Mouse (Mus musculus) hindbrain, embryonic 14.5 days (tissue): ENCODE measurements around the gene Akap8. TPM values are rescaled to one million over a fixed set of nuclear protein-coding genes. Genes with fewer than 3 reads are reported as not detected.
A peak's percentile ranks its signal among the peaks of the same experiment; 100 is the strongest.

ENCODE experiments used
- ATAC-seq: fragments of 200-750 bp; cut with Nextera tagmentation; 2 replicates; pipeline ENCODE4 v1.8.0; 2017; ENCODE audit warnings: moderate number of reproducible peaks, mild to moderate bottlenecking, moderate TSS enrichment, moderate library complexity; ENCODE audit not compliant: low FRiP score
- DNase-seq: peaks from one replicate; pipeline ENCODE4 v3.0.0-alpha.2; 2015; ENCODE audit warnings: low spot score
- H3K27ac ChIP-seq: fragments of 300-500 bp; sonication (generic); 2 replicates; pipeline ENCODE4 v1.5.1; 2014; ENCODE audit warnings: mild to moderate bottlenecking, moderate library complexity
- H3K27me3 ChIP-seq: fragments of 300-500 bp; sonication (generic); 2 replicates; pipeline ENCODE4 v1.6.1; 2014; ENCODE audit warnings: mild to moderate bottlenecking, low read length, mixed read lengths; ENCODE audit not compliant: control insufficient read depth, insufficient read depth
- H3K36me3 ChIP-seq: fragments of 300-500 bp; sonication (generic); replicated peaks from 2 replicates; pipeline ENCODE4 v1.6.1; 2014; ENCODE audit not compliant: control insufficient read depth, insufficient read depth
- H3K4me1 ChIP-seq: fragments of 300-500 bp; sonication (generic); replicated peaks from 2 replicates; pipeline ENCODE4 v1.6.1; 2014; ENCODE audit warnings: antibody characterized with exemption, low read length, mixed read lengths; ENCODE audit not compliant: control insufficient read depth, insufficient read depth
- H3K4me2 ChIP-seq: fragments of 300-500 bp; sonication (generic); replicated peaks from 2 replicates; pipeline ENCODE4 v1.6.1; 2014; ENCODE audit warnings: mild to moderate bottlenecking, moderate library complexity
- H3K4me3 ChIP-seq: fragments of 300-500 bp; sonication (generic); replicated peaks from 2 replicates; pipeline ENCODE4 v1.5.1; 2014; ENCODE audit warnings: mild to moderate bottlenecking, low read length
- H3K9ac ChIP-seq: fragments of 300-500 bp; sonication (generic); 2 replicates; pipeline ENCODE4 v1.6.1; 2014
- H3K9me3 ChIP-seq: fragments of 300-500 bp; sonication (generic); 2 replicates; pipeline ENCODE4 v1.6.1; 2016; ENCODE audit warnings: low read length; ENCODE audit not compliant: control insufficient read depth
- WGBS: fragments of 180-500 bp; shearing (Covaris S2); extraction: QIAGEN DNeasy Blood & Tissue Kit; methylation state at CpG from one replicate; pipeline ENCODE4 v1.1.7; 2014; 5-methylcytosine and 5-hydroxymethylcytosine counted together
- polyA plus RNA-seq: library from polyadenylated mRNA; unstranded; fragments of >200 nt; fragmentation: Nextera tagmentation; extraction: Ambion mirVana; gene quantifications from 2 replicates; pipeline ENCODE4 v1.2.1, GENCODE M21; 2014

The Akap8 gene
- polyA plus RNA-seq, 1 experiment from 2014 or later, result 46.2 TPM

DNA sequence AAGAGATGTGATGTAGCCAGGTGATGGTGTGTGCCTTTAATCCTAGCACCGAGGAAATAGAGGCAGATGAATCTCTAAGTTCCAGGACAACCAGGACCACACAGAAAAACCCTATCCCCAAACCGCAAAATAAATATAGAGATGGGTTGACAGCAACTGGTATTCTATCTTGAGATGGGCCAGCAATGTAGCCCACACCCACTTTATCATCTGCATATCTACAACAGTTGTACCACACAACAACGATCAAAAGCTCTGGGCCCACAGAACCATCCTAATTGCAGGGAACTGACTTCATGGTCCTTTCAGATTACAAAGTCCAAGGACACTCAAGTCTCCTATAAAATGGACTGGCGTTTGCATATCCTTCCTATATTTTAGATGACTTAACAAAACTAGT is 13.1 kb downstream of the Akap8 start:
- no peaks in the 10 kb centered on the region for H3K4me1 ChIP-seq
- 98% methylated on average over 4 of the region's 4 CpGs for WGBS
- DNase-seq (no peak), ATAC-seq (no peak)
- no peak overlapping the region for H3K4me2 ChIP-seq
- H3K9me3 ChIP-seq, result no peaks in the 10 kb centered on the region
- no peak overlapping the region for H3K9ac ChIP-seq
- no peak overlapping the region for H3K4me3 ChIP-seq
- no peaks in the 10 kb centered on the region for H3K27me3 ChIP-seq
- no peak overlapping the region for H3K27ac ChIP-seq
- H3K36me3 ChIP-seq, result peaks cover 100% of the 10 kb centered on the region

DNA sequence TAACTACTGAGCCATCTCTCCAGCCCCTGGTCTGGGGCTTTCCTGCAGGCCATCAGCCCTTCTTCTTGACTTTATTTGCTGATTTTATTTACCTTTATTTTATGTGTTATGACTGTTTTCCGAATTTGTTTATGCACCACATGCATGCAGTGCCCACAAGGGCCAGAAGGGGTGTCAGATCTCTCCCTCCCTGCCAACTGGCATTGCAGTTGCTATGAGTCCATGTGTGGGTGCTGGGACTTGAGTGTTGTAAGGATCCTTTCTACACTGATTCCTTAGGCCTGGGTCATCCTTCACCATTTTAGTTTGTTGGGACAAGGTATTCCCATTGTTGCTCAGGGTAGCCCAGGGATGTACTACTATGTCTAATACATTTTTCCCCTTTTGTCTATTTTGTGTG is 22.9 kb downstream of the Akap8 start:
- DNase-seq (no peak), ATAC-seq (no peak)
- H3K9ac ChIP-seq, result no peak overlapping the region
- no peak overlapping the region for H3K4me3 ChIP-seq
- H3K4me1 ChIP-seq, result no peaks in the 10 kb centered on the region
- WGBS, result 93% methylated on average over 1 of the region's 1 CpGs
- H3K9me3 ChIP-seq, result no peaks in the 10 kb centered on the region
- no peak overlapping the region for H3K4me2 ChIP-seq
- no peaks in the 10 kb centered on the region for H3K27me3 ChIP-seq
- peaks cover 6% of the 10 kb centered on the region for H3K36me3 ChIP-seq
- no peak overlapping the region for H3K27ac ChIP-seq

DNA sequence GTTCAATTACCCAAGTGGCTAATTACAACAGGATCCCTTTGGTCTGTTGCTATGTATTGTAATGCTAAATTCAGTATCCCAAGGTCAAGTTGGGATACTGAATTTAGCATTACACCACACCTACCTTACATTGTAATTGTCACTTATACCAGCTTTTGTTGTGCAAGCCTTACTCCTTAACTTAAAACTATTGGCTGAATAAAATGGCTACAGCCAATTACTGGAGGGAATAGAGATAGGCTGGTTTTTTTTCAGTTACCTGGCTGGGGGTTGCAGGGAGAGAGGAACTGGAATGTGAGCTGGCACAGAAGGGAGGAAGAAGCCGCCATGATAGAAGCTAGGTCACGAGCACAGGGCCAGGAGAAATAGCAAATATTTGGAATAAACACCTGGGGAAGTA is 25.1 kb downstream of the Akap8 start:
- H3K4me3 ChIP-seq, result no peak overlapping the region
- 89% methylated on average over 2 of the region's 2 CpGs for WGBS
- no peak for DNase-seq
- no peak overlapping the region for H3K27ac ChIP-seq
- H3K9ac ChIP-seq, result no peak overlapping the region
- H3K4me1 ChIP-seq, result no peaks in the 10 kb centered on the region
- ATAC-seq, result no peak
- H3K36me3 ChIP-seq, result no peaks in the 10 kb centered on the region
- H3K4me2 ChIP-seq, result no peak overlapping the region
- H3K27me3 ChIP-seq, result no peaks in the 10 kb centered on the region
- no peaks in the 10 kb centered on the region for H3K9me3 ChIP-seq

DNA sequence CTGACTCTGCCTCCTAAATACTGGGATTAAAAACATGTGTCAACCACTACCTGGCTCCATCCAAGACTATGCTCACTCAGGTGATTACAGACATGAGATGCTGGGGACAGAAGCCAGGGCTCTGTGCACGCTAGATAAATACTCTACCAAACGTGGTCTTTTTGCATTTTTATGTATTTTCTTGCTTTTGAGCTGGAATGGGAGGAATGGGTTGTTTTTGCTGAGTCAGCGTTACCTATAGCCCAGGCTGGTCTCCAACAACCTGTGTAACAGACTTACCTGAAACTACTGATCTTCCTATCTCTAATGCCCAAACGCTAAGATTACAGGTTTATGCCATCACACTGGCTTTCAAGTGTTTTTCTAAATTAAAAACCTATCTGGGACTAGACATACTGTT is 25.9 kb downstream of the Akap8 start:
- WGBS, result 85% methylated on average over 4 of the region's 4 CpGs

DNA sequence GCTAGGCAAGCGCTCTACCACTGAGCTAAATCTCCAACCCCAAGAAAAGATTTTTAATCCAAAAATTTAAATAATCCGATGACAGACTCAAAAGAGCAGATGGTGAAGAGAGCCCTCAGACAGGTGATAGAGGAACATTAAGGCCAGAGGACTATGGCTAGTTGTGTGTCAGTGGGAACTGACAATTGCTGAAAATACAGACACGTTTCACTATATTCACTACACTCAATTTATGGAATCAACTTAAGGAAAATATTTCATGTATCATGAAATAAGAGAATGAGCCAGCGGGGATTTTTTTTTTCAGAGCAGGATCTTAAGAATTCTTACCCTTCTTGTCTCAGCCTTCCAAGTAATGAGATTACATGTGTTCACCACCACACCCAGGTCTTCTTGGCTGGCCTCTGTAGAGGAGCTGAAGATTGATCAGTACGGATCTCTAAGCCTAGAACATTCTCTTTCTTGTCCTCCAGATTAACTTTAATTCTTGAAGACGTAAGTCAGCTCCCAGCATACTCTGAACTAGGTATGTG is 35.8 kb downstream of the Akap8 start:
- no peaks in the 10 kb centered on the region for H3K36me3 ChIP-seq
- no peaks in the 10 kb centered on the region for H3K9me3 ChIP-seq
- H3K4me3 ChIP-seq, result peak overlapping the region; percentile 98
- peak overlapping the region; percentile 100 for H3K27ac ChIP-seq
- H3K27me3 ChIP-seq, result no peaks in the 10 kb centered on the region
- DNase-seq (no peak), ATAC-seq (no peak)
- peak overlapping the region; percentile 98 for H3K9ac ChIP-seq
- 50% methylated on average over 6 of the region's 6 CpGs for WGBS
- peaks cover 38% of the 10 kb centered on the region for H3K4me1 ChIP-seq
- peak overlapping the region; percentile 87 for H3K4me2 ChIP-seq

More for the DNA sequence above, 25.9 kb downstream of the Akap8 start:
- Histone ChIP-seq H3K9me3 (no peaks in the 10 kb centered on the region), H3K27ac (no peak overlapping the region), H3K4me3 (no peak overlapping the region), H3K4me1 (no peaks in the 10 kb centered on the region), H3K27me3 (no peaks in the 10 kb centered on the region), H3K9ac (no peak overlapping the region), H3K4me2 (no peak overlapping the region), H3K36me3 (no peaks in the 10 kb centered on the region)
- DNase-seq (no peak), ATAC-seq (no peak)

DNA sequence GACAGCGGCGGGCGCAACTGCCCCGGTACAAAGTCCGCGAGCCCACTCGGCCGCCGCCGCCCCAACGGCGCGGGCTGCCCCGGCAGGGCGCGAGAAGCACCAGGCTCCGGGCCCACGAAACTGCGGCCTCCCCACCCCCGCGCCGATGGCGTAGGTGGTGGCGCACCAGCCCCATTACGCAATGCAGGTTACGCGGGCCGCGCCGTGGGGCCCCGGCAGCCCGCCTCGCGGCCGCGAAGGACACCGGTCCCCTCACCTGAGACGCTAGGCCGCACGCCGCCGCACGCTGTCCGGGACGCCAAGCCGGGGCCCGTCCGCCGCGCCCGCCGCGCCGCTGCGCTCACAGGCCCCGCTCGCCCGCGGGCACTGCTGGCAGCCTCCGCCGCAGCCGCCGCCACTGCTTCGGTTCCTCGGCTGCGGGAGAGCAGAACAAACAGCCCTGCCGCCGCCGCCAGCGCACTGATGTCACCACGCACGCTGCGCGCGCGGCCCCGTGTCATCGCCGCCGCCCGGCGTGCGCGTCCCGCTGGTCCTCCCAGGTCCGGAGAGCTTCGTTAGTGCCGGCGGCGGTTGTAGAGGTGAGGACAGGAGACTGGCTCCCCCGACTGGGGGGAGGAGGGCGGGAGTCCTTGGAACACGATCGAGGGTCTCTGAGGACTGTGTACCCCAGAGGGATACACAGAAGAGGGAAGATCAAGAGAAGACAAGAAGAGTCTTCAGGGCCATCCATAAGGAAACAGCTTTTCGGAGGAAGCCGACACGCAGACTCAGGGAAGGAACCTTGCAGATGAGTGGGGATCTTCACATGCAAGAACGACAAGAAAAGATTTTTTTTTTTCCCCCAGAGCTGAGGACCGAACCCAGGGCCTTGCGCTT is 36.5 kb downstream of the Akap8 start, which contains the start of gene Brd4:
Gene Brd4 (minus strand): TSS at position 461 of the 876 bp plus-strand sequence.
- peak; percentile 91 for ATAC-seq
- Histone ChIP-seq H3K9me3 (no peaks in the 10 kb centered on the region), H3K4me3 (peak within 1 kb of the TSS; percentile 98), H3K4me2 (peak within 1 kb of the TSS; percentile 87), H3K27me3 (no peaks in the 10 kb centered on the region), H3K9ac (peak within 1 kb of the TSS; percentile 98), H3K36me3 (no peaks in the 10 kb centered on the region), H3K27ac (peak within 1 kb of the TSS; percentile 100), H3K4me1 (peaks cover 38% of the 10 kb centered on the region)
- WGBS, result under 1% methylated on average over 76 of the region's 100 CpGs
- DNase-seq, result peak; percentile 92

DNA sequence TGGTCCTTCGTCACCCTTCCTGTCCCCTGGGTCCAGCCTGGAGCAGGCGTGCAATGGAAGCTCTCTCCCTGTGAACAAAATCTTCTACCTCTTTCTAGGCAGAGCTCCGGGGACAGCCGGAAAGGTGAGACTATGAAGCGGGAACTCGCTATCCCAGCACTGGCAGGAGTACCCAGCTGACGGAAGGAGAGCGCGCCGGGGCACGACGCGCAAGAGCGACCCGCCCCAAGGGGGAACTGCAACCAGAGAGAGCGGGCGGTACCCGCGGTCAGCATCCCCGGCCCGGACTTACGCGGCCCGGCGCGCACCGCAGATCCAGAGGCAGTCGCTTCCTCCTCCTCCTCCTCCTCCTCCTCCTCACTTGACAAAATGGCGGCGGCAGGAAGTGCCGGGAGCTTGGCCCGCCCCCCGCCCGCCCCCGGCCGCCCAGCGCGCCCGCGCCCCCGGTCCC is 37.2 kb downstream of the Akap8 start:
- H3K9ac ChIP-seq, result peak overlapping the region; percentile 98
- DNase-seq (peak; percentile 46), ATAC-seq (peak; percentile 68)
- H3K36me3 ChIP-seq, result no peaks in the 10 kb centered on the region
- peaks cover 38% of the 10 kb centered on the region for H3K4me1 ChIP-seq
- under 1% methylated on average over 28 of the region's 41 CpGs for WGBS
- peak overlapping the region; percentile 87 for H3K4me2 ChIP-seq
- H3K27ac ChIP-seq, result peak overlapping the region; percentile 100
- no peaks in the 10 kb centered on the region for H3K27me3 ChIP-seq
- H3K4me3 ChIP-seq, result peak overlapping the region; percentile 98
- no peaks in the 10 kb centered on the region for H3K9me3 ChIP-seq

DNA sequence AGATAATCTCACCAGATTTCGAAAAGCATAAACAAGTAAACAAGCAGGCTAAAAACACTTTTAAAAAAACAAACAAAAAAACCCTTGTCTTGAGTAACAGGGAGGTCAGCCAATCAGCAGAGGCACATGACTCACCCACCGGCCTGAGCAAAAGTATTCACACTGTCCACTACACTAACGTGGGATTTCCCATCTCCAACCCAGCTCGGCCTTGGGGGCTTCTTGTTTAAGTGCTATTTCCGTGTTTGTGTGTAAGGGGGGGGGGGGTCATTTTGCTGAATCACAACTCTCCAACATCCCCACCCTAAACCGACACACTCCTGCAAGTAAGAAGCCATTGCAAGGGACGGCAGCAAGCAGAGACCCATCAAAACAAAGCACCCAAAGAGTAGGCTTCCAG is 37.7 kb downstream of the Akap8 start:
- peak; percentile 5; the same call in 1 of the 2 replicates for ATAC-seq
- peaks cover 35% of the 10 kb centered on the region for H3K4me1 ChIP-seq
- H3K9ac ChIP-seq, result peak overlapping the region; percentile 98
- peak overlapping the region; percentile 100 for H3K27ac ChIP-seq
- peak overlapping the region; percentile 98 for H3K4me3 ChIP-seq
- no peaks in the 10 kb centered on the region for H3K36me3 ChIP-seq
- H3K4me2 ChIP-seq, result peak overlapping the region; percentile 87
- 10% methylated on average over 7 of the region's 7 CpGs for WGBS
- no peak for DNase-seq
- H3K27me3 ChIP-seq, result no peaks in the 10 kb centered on the region
- H3K9me3 ChIP-seq, result no peaks in the 10 kb centered on the region

DNA sequence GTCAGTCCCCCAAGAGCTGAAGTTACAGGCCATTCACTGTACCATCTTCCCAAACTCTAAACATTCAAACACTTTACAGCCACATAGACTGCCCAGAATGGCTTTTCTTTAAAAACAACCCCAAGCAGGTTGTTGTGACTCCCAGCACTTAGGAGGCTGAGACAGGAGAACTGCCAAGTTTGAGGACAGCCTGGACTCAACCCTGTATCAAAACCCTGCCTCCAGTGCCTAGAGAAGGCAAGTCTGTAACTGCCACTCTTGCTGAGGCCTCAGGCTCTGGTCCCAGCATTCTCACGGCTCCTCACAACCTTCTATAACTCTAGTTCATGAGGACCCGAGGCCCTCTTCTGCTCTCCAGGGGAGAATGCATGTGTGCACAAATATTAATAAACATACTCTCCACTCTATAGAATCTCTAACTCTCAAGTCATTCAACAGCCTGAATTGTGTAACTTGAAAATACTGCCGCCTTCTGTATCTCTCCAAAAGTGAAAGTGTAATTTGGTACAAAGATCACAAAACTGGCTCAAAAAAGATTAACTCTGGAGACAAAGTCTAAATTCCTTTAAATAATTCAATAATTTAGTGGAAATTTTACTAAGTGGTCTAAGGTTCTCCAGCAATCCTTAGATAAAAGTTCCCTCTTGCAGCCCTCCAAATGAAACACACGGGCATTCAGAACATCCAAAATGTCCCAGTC is 39.3 kb downstream of the Akap8 start:
- ATAC-seq, result no peak
- Histone ChIP-seq H3K36me3 (no peaks in the 10 kb centered on the region), H3K9ac (no peak overlapping the region), H3K27ac (no peak overlapping the region), H3K4me2 (peak overlapping the region; percentile 0; the same call in 1 of the 2 replicates), H3K9me3 (no peaks in the 10 kb centered on the region), H3K4me3 (no peak overlapping the region), H3K27me3 (no peaks in the 10 kb centered on the region), H3K4me1 (peaks cover 32% of the 10 kb centered on the region)
- 79% methylated on average over 4 of the region's 4 CpGs for WGBS
- no peak for DNase-seq
